Mouse (Mus musculus) limb, embryonic 14.5 days (tissue): Measurements from ENCODE around the gene Glud1. TPM values are rescaled to one million over a fixed set of nuclear protein-coding genes. Genes with fewer than 3 reads are reported as not detected.

Experiments used
- ATAC-seq: fragments of 200-750 bp; cut with Nextera tagmentation; 2 replicates; pipeline ENCODE4 v1.8.0; 2017; ENCODE audit warnings: low read depth, moderate number of reproducible peaks, moderate TSS enrichment; ENCODE audit not compliant: low FRiP score
- DNase-seq: peaks from one replicate; pipeline ENCODE4 v3.0.0-alpha.2; 2015; ENCODE audit warnings: low spot score
- H3K27ac ChIP-seq: fragments of 300-500 bp; sonication (generic); replicated peaks from 2 replicates; pipeline ENCODE4 v1.5.1; 2014; ENCODE audit warnings: low read depth, mild to moderate bottlenecking, low read length, moderate library complexity, mixed read lengths
- H3K27me3 ChIP-seq: fragments of 300-500 bp; sonication (generic); 2 replicates; pipeline ENCODE4 v1.6.1; 2014; ENCODE audit warnings: low read length, mixed read lengths; ENCODE audit not compliant: control insufficient read depth, insufficient read depth
- H3K36me3 ChIP-seq: fragments of 300-500 bp; sonication (generic); 2 replicates; pipeline ENCODE4 v1.6.1; 2014; ENCODE audit warnings: mild to moderate bottlenecking, low read length, moderate library complexity, mixed read lengths; ENCODE audit not compliant: control insufficient read depth, insufficient read depth
- H3K4me1 ChIP-seq: fragments of 300-500 bp; sonication (generic); 2 replicates; pipeline ENCODE4 v1.6.1; 2014; ENCODE audit warnings: antibody characterized with exemption, low read length, mixed read lengths; ENCODE audit not compliant: control insufficient read depth, insufficient read depth
- H3K4me2 ChIP-seq: fragments of 300-500 bp; sonication (generic); replicated peaks from 2 replicates; pipeline ENCODE4 v1.6.1; 2014; ENCODE audit warnings: low read depth, mild to moderate bottlenecking, low read length, moderate library complexity; ENCODE audit not compliant: severe bottlenecking
- H3K4me3 ChIP-seq: fragments of 300-500 bp; sonication (generic); replicated peaks from 2 replicates; pipeline ENCODE4 v1.5.1; 2014; ENCODE audit warnings: low read length
- H3K9ac ChIP-seq: fragments of 300-500 bp; sonication (generic); 2 replicates; pipeline ENCODE4 v1.6.1; 2014; ENCODE audit warnings: mild to moderate bottlenecking, low read depth, low read length, moderate library complexity; ENCODE audit not compliant: severe bottlenecking
- H3K9me3 ChIP-seq: fragments of 300-500 bp; sonication (generic); 2 replicates; pipeline ENCODE4 v1.6.1; 2016; ENCODE audit warnings: low read length; ENCODE audit not compliant: control insufficient read depth
- POLR2A ChIP-seq: fragments of 200-500 bp; IDR thresholded peaks from 2 replicates; pipeline ENCODE4 v1.8.0; 2012; ENCODE audit warnings: inconsistent platforms, mild to moderate bottlenecking, moderate library complexity, borderline replicate concordance; ENCODE audit not compliant: insufficient read depth, insufficient read length; ENCODE audit errors: extremely low read depth
- WGBS: fragments of 180-500 bp; shearing (Covaris S2); extraction: QIAGEN DNeasy Blood & Tissue Kit; methylation state at CpG from one replicate; pipeline ENCODE4 v1.1.7; 2014; 5-methylcytosine and 5-hydroxymethylcytosine counted together
- polyA plus RNA-seq, 2 experiments: library from polyadenylated mRNA; depleted of rRNA in 1 of 2; stranded (reverse) in 1 of 2; unstranded in 1 of 2; fragments of >200 nt; fragmentation: Nextera tagmentation in 1 of 2; extraction: Ambion mirVana in 1 of 2; gene quantifications; 2 replicates each; pipeline versions ENCODE4 v1.2.1 to v1.2.3; 2012 to 2014

Gene Glud1
- polyA plus RNA-seq, 2 experiments: 67.3 to 81.2 TPM

- TF ChIP-seq POLR2A: no peak
- no peaks in the 10 kb centered on the region for H3K9me3 ChIP-seq
- no peak overlapping the region for H3K27ac ChIP-seq
- 92% methylated on average over 9 of the region's 9 CpGs for WGBS
- no peak for ATAC-seq
- H3K4me3 ChIP-seq: no peak overlapping the region
- H3K4me1 ChIP-seq: no peaks in the 10 kb centered on the region
- DNase-seq: no peak
- peaks cover 76% of the 10 kb centered on the region for H3K36me3 ChIP-seq
- no peak overlapping the region for H3K9ac ChIP-seq
- H3K27me3 ChIP-seq: no peaks in the 10 kb centered on the region
- no peak overlapping the region for H3K4me2 ChIP-seq
Observed at GRCm38 (mm10) chr14:34330657-34331158, 20.2 kb downstream of the Glud1 start.

GRCm38 (mm10) chr14:34331886-34332285, 21.4 kb downstream of the Glud1 start:
- Histone ChIP-seq H3K36me3 (peaks cover 77% of the 10 kb centered on the region), H3K9me3 (no peaks in the 10 kb centered on the region), H3K4me3 (no peak overlapping the region), H3K4me2 (no peak overlapping the region), H3K9ac (no peak overlapping the region), H3K27ac (no peak overlapping the region), H3K27me3 (no peaks in the 10 kb centered on the region), H3K4me1 (no peaks in the 10 kb centered on the region)
- no peak for DNase-seq
- no peak for ATAC-seq
- TF ChIP-seq POLR2A: no peak
- WGBS: 75% methylated on average over 3 of the region's 3 CpGs

- DNase-seq: no peak
- WGBS: 88% methylated on average over 5 of the region's 5 CpGs
- H3K4me3 ChIP-seq: no peak overlapping the region
- peaks cover 78% of the 10 kb centered on the region for H3K36me3 ChIP-seq
- no peak overlapping the region for H3K4me2 ChIP-seq
- no peak for TF ChIP-seq POLR2A
- H3K27ac ChIP-seq: no peak overlapping the region
- no peaks in the 10 kb centered on the region for H3K9me3 ChIP-seq
- H3K27me3 ChIP-seq: no peaks in the 10 kb centered on the region
- H3K9ac ChIP-seq: no peak overlapping the region
- H3K4me1 ChIP-seq: no peaks in the 10 kb centered on the region
- no peak for ATAC-seq
Observed at GRCm38 (mm10) chr14:34332476-34332875, 21.9 kb downstream of the Glud1 start.

GRCm38 (mm10) chr14:34339446-34339845, 28.9 kb downstream of the Glud1 start:
- Histone ChIP-seq H3K27ac (no peak overlapping the region), H3K9me3 (no peaks in the 10 kb centered on the region), H3K9ac (no peak overlapping the region), H3K36me3 (peaks cover 81% of the 10 kb centered on the region), H3K4me1 (no peaks in the 10 kb centered on the region), H3K4me2 (no peak overlapping the region), H3K27me3 (no peaks in the 10 kb centered on the region), H3K4me3 (no peak overlapping the region)
- no peak for TF ChIP-seq POLR2A
- no peak for DNase-seq
- no peak for ATAC-seq
- WGBS: 73% methylated on average over 1 of the region's 1 CpGs

- 93% methylated on average over 4 of the region's 4 CpGs for WGBS
- ATAC-seq (no peak), DNase-seq (no peak)
- Histone ChIP-seq H3K9ac (no peak overlapping the region), H3K4me1 (no peaks in the 10 kb centered on the region), H3K4me3 (no peak overlapping the region), H3K36me3 (peaks cover 56% of the 10 kb centered on the region), H3K27ac (no peak overlapping the region), H3K9me3 (no peaks in the 10 kb centered on the region), H3K4me2 (no peak overlapping the region), H3K27me3 (no peaks in the 10 kb centered on the region)
- TF ChIP-seq POLR2A: no peak
Observed at GRCm38 (mm10) chr14:34341993-34342392, 31.5 kb downstream of the Glud1 start.

- Histone ChIP-seq H3K9me3 (no peaks in the 10 kb centered on the region), H3K27me3 (no peaks in the 10 kb centered on the region), H3K4me2 (no peak overlapping the region), H3K4me1 (no peaks in the 10 kb centered on the region), H3K4me3 (no peak overlapping the region), H3K9ac (no peak overlapping the region), H3K36me3 (peaks cover 45% of the 10 kb centered on the region), H3K27ac (no peak overlapping the region)
- DNase-seq (no peak), ATAC-seq (no peak)
- TF ChIP-seq POLR2A: no peak
- WGBS: 92% methylated on average over 4 of the region's 4 CpGs
Observed at GRCm38 (mm10) chr14:34343078-34343477, 32.6 kb downstream of the Glud1 start.
